Mouse (Mus musculus): Measurements from ENCODE around the gene Il3. TPM values are rescaled to one million over a fixed set of nuclear protein-coding genes. Genes with fewer than 3 reads are reported as not detected.

The Il3 gene
- polyA plus RNA-seq, 1 experiment, result not detected

DNA sequence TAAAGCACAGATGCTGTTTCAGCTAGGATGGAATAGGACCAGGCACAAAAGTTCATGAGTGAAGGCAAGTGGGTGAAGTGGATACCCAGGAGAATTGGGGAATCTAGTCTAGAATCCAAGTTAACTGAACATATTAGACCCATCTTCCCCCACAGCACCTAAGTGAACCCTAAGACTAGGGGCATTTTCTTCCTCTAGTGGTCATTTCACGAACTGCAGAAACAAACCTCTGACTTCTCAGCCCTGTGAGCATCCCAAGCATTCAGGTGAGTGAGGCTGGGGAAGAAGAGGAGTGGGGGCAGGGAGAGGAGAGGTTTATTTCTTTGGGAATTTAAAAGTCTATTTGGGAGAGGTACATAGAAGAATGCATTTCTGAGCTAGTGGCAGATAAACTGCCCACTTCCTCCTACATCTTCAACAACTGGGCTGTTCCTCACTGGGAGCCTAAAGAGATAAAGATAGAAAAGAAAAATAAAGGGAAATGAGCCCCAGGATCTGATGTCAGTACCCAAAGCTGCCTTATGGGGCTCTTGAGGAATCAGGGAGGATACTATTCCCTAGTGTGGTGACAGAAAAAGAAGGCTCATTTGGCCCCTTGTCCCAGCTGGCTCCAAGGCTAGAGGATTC lies 3.6 kb downstream of the Il3 start:
- Histone ChIP-seq H3K4me1 (ENCODE audit: control insufficient read depth, insufficient read depth, low read length) (no peaks in the 10 kb centered on the region), H3K27ac (ENCODE audit: control insufficient read depth, insufficient read depth, low read depth, low read length, poor library complexity) (no peak overlapping the region), H3K4me3 (replicated peaks; ENCODE audit: control insufficient read depth, low read depth, low read length) (no peak overlapping the region)
- 37% methylated on average over 1 of the region's 1 CpGs for WGBS
- TF ChIP-seq POLR2A (IDR thresholded peaks at IDR 0.05; ENCODE audit: borderline replicate concordance, control insufficient read depth, low read depth, low read length), result no peak
- no peak for TF ChIP-seq CTCF (IDR thresholded peaks at IDR 0.05; ENCODE audit: control insufficient read depth, insufficient read depth, low read length)

DNA sequence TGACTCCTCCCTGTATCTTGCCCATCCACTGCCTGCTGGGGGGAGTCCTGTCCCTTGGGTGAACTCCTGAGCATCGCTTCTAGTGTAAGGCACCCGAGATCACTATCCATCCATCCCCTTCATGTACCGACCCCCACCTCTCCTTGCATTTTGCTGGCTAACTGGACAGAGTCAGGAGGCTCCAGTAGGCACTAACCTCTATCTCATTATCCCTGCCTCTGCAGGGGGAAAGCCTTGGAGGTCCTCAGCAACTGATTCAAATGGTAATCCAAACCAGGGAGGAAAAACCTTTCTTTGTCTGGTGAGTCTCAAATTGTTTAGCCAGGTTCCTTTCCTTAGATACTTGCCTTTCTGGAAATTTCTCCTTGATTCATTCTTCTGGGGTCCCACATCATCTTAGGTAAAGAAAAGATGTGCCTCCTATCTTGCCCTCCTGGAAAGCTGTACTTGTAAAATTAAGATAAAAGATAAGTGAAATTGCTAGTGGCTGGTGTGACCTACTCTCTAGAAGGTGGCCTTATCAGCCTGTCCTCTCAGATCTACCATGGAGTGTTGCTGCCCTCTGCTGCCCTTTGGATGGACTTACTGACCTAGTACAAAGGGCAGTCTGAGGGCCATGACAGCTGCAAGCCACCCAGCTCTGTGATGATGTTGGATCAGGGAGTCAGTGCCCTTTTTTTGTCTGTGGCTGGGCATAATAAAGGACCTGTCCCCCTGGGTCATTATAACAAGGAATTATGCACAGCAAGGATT lies 10.3 kb downstream of the Il3 start:
- WGBS, result 75% methylated on average over 3 of the region's 3 CpGs

DNA sequence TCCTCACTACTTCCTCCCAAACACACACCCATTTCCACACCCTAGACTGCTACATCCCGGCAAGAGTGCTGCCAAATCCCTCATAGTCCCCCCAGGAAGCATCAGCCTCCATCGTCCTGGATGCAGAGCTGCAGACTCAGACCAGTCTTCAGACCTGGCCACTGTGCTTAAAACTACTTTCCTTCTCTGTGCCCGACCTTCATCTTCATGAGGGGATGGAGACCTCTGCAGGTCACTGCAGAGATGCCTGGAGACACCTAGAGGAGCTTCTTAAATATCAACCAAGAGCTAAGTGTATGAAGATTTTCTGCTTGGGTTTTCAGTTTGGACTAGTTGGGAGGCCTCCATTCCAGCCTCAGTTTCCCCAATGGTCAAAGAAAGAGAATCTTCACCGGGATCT lies 13.0 kb downstream of the Il3 start:
- 27% methylated on average over 4 of the region's 4 CpGs for WGBS
- Histone ChIP-seq H3K4me1 (ENCODE audit: control insufficient read depth, insufficient read depth, low read length) (no peaks in the 10 kb centered on the region), H3K27ac (ENCODE audit: control insufficient read depth, insufficient read depth, low read depth, low read length, poor library complexity) (no peak overlapping the region), H3K4me3 (replicated peaks; ENCODE audit: control insufficient read depth, low read depth, low read length) (no peak overlapping the region)
- TF ChIP-seq POLR2A (IDR thresholded peaks at IDR 0.05; ENCODE audit: borderline replicate concordance, control insufficient read depth, low read depth, low read length) (no peak), CTCF (IDR thresholded peaks at IDR 0.05; ENCODE audit: control insufficient read depth, insufficient read depth, low read length) (peak; percentile 29; the same call in 1 of the 2 replicates)

More for the DNA sequence above, 10.3 kb downstream of the Il3 start:
- Histone ChIP-seq H3K4me3 (replicated peaks; ENCODE audit: control insufficient read depth, low read depth, low read length) (no peak overlapping the region), H3K27ac (ENCODE audit: control insufficient read depth, insufficient read depth, low read depth, low read length, poor library complexity) (no peak overlapping the region), H3K4me1 (ENCODE audit: control insufficient read depth, insufficient read depth, low read length) (no peaks in the 10 kb centered on the region)
- TF ChIP-seq CTCF (IDR thresholded peaks at IDR 0.05; ENCODE audit: control insufficient read depth, insufficient read depth, low read length) (peak; percentile 84), POLR2A (IDR thresholded peaks at IDR 0.05; ENCODE audit: borderline replicate concordance, control insufficient read depth, low read depth, low read length) (no peak)

DNA sequence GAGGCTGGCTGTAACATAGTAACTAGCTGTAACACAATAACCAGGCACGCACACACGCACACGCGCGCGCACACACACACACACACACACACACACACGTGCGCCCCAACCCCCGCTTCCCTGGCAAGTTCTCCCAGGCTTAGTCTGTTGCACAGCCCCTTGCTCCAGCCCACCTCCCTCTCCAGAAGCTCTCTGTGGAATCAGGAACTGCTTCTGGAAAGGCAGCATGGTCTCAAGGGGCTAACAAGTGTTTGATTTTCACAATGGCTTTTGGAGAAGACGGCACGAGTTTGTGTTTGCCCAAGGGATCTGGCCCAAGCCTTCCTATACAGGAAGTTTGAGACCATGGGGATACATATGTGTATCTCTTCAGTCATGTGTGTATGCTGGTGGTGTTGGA lies 16.5 kb downstream of the Il3 start:
- Histone ChIP-seq H3K4me1 (ENCODE audit: control insufficient read depth, insufficient read depth, low read length) (no peaks in the 10 kb centered on the region), H3K4me3 (replicated peaks; ENCODE audit: control insufficient read depth, low read depth, low read length) (no peak overlapping the region), H3K27ac (ENCODE audit: control insufficient read depth, insufficient read depth, low read depth, low read length, poor library complexity) (no peak overlapping the region)
- 92% methylated on average over 11 of the region's 11 CpGs for WGBS
- TF ChIP-seq POLR2A (IDR thresholded peaks at IDR 0.05; ENCODE audit: borderline replicate concordance, control insufficient read depth, low read depth, low read length) (no peak), CTCF (IDR thresholded peaks at IDR 0.05; ENCODE audit: control insufficient read depth, insufficient read depth, low read length) (no peak)

DNA sequence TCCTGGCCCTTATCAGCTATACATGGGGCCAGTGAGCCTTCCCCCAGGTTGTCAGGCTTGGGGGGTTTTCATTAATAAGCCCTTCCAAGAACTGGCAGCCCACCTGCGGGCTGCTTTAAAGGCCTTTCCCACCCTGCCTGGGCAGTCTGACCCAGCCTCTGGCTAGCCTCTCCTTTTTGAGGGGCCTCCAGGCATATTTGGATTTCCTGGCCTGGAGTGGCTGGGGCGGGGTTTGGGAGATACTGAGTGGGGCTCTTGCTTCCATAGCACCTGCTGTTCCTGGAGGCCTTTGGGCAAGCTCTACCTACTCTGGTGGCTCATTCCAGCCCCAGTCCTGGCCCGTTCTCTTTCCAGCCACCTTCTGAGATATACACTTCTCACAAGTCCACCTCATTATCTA lies 17.3 kb downstream of the Il3 start:
- Histone ChIP-seq H3K4me1 (ENCODE audit: control insufficient read depth, insufficient read depth, low read length) (no peaks in the 10 kb centered on the region), H3K4me3 (replicated peaks; ENCODE audit: control insufficient read depth, low read depth, low read length) (no peak overlapping the region), H3K27ac (ENCODE audit: control insufficient read depth, insufficient read depth, low read depth, low read length, poor library complexity) (no peak overlapping the region)
- TF ChIP-seq CTCF (IDR thresholded peaks at IDR 0.05; ENCODE audit: control insufficient read depth, insufficient read depth, low read length), result no peak
- TF ChIP-seq POLR2A (IDR thresholded peaks at IDR 0.05; ENCODE audit: borderline replicate concordance, control insufficient read depth, low read depth, low read length), result no peak
- WGBS, result 58% methylated on average over 3 of the region's 3 CpGs

DNA sequence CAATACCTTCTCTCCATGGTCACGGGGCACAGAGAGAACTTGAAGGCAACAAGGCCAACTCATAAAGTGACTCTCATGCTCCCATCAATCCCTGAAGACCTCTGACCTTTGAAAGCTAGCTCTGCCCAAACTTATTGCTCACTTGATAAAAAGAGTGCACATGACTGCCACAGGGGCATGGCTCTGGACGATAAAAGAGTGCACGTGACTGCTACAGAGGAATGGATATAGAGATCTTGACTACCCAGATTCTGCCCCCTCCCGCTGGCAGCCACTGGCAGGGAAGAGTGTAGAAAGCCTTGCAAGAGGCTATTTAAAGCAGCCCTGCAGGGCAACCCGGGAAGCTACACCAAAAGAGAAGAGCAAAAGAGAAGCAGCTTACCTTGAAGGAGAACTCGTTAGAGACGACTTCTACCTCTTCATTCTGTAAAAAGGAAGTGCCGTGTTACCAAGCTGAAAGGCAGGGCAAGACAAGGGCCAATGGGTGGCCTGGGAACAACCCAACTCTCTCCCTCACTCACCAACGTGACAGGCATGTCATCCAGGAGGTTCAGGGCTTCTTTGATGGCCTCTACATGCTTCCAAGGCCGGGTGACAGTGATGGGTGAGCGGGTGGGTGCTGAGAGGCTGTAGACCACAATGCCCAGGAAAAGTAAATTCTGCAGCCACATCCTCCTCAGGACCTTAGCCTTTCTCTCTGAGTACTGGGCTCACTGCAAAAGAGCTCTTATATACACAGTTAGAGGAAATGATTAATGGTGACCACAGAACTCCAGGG lies 17.9 kb downstream of the Il3 start, which contains the start of gene Csf2:
TSS of gene Csf2 (minus strand) at position 728 of the 778 bp plus-strand sequence.
- Histone ChIP-seq H3K27ac (ENCODE audit: control insufficient read depth, insufficient read depth, low read depth, low read length, poor library complexity) (no peak within 1 kb of the TSS), H3K4me3 (replicated peaks; ENCODE audit: control insufficient read depth, low read depth, low read length) (no peak within 1 kb of the TSS), H3K4me1 (ENCODE audit: control insufficient read depth, insufficient read depth, low read length) (no peaks in the 10 kb centered on the region)
- no peak for TF ChIP-seq CTCF (IDR thresholded peaks at IDR 0.05; ENCODE audit: control insufficient read depth, insufficient read depth, low read length)
- no peak for TF ChIP-seq POLR2A (IDR thresholded peaks at IDR 0.05; ENCODE audit: borderline replicate concordance, control insufficient read depth, low read depth, low read length)
- WGBS, result 10% methylated on average over 11 of the region's 11 CpGs

DNA sequence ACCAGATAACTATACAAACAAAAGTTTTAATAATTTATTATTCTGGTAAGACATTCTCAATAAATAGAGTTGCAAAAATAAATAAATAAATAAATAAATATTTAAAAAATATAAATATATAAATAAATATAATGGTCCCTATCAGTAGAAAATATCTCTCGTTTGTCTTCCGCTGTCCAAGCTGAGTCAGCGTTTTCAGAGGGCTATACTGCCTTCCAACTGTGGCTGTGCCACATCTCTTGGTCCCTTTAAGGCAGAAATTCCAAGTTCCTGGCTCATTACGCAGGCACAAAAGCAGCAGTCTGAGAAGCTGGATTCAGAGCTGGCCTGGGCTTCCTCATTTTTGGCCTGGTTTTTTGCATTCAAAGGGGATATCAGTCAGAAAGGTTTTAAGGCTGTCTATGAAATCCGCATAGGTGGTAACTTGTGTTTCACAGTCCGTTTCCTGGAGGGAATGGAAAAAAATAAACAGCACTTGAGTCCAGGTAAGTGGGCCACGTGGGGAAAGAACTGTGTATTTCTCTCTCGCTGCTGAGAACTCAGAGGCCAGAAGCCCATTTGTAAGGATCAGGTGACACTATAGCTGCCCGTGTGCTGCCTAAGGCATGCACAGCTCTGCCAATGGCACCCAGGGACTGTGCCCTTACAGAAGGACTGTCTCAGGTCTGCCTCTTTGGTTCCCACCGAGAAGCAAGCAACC lies 19.7 kb downstream of the Il3 start:
- Histone ChIP-seq H3K4me3 (replicated peaks; ENCODE audit: control insufficient read depth, low read depth, low read length) (no peak overlapping the region), H3K27ac (ENCODE audit: control insufficient read depth, insufficient read depth, low read depth, low read length, poor library complexity) (no peak overlapping the region), H3K4me1 (ENCODE audit: control insufficient read depth, insufficient read depth, low read length) (no peaks in the 10 kb centered on the region)
- TF ChIP-seq POLR2A (IDR thresholded peaks at IDR 0.05; ENCODE audit: borderline replicate concordance, control insufficient read depth, low read depth, low read length) (no peak), CTCF (IDR thresholded peaks at IDR 0.05; ENCODE audit: control insufficient read depth, insufficient read depth, low read length) (no peak)
- 75% methylated on average over 10 of the region's 10 CpGs for WGBS
